Mouse (Mus musculus) neutrophil, adult 83 days (primary cell): ENCODE measurements around the gene Cox6b2. TPM values are rescaled to one million over a fixed set of nuclear protein-coding genes. Genes with fewer than 3 reads are reported as not detected.

Experiments
- total RNA-seq, 2 experiments: library from RNA; stranded (reverse); gene quantifications; one replicate each; pipeline ENCODE4 v1.2.4; 2023

Gene Cox6b2
- 10 to 100 TPM; 36.5 to 36.7 TPM for total RNA-seq

DNA sequence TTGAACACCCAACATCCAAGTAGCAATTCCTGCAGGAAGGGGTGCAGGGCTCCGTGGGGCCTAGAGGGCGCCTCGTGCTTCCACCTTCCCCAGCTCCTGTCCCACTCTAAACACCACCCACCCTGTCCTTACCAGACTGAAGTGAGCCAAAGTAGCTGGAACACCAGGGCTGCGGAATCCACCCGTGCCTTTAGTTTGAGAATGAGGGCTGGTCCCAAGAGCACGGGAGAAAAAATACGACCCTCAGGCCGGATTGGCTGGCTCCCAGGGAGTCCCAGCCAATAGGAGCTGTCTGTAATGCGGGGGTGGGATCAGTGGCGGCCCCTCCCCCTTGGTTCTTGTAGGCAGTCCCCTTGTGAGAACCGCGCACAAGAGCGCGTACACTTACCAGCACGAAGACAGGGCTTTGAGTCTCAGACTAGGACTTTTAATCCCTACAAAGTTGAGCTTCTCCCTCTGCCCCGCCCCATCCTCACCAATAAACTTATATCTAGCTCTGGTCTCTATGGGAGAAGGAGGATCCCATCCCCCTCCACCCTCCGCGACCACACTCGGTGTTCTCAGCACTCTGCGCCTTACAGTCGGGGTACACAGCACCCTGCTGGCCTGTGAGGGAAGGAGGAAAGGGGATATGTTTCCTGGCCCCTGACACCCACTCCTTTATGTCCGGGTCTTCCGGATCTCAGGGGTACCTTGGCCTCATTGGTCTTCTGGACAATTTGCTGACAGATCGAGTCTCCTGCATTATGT is at the start of gene Cox6b2:
Gene Cox6b2, minus strand, starts transcription at position 274 of the 750 bp plus-strand sequence.

GRCm38 (mm10) chr7:4792278-4793212 is 39.7 kb upstream of the Cox6b2 start, which contains the start of gene Rpl28:
Rpl28 (plus strand) TSS chr7:4792874.

DNA sequence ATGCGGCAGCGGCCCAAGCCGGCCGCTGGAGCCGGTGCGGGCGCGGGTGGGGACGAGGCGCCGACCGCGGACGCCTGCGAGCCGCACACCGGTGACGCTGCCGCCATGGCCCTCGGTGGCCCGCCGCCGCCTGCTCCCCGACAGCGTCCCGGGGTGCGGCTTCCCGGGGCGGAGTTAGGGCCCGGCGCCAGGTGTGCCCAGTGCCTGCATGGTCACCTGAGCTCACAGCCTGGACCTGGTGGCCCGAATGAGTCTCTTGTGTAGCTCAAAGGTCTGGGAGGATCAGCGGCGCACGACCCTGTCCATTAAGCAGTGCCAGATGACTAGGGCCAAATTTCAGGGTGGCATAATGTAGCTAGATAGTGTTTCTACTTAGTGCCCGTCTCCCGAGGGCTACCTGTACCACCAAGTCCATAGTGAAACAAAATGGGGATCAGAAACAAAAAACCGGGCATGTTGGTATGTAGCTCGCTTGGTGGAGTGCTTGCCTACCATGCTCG is 36.6 kb upstream of the Cox6b2 start, which contains the start of gene Tmem238:
Gene Tmem238, minus strand, starts transcription at position 221 of the 500 bp plus-strand sequence.

GRCm38 (mm10) chr7:4782759-4783158 is 29.9 kb upstream of the Cox6b2 start, which contains the start of the genes Il11 and Tmem190:
Il11 (minus strand) TSS chr7:4782859.
Tmem190 (plus strand) TSS chr7:4782937.

DNA sequence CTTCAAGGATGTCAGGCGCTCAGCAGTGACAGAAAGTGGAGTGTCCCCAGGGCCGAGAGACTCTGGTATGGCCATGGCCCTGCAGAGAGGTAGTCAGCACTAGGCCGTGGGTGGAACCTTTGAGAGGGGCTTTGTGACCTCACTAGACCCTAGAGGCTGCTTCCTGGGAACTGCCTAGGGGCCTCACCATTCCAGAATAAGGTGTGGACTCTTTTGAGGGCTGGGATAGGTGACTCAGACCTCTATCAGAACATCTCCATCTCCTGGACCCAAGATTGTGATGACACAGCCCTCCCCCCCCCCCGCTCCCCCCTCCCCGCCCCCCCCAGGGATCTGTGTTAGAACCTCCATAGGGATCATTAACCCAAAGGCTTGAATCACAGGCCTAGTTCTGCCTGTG is 18.3 kb upstream of the Cox6b2 start, which contains the start of gene Fam71e2:
Gene Fam71e2, minus strand, starts transcription at position 101 of the 400 bp plus-strand sequence.

GRCm38 (mm10) chr7:4739544-4740275 is 13.2 kb downstream of the Cox6b2 start, which contains the start of gene Kmt5c:
Kmt5c (plus strand) TSS chr7:4740115.

GRCm38 (mm10) chr7:4725169-4725568 is 27.7 kb downstream of the Cox6b2 start, which contains the start of gene Tmem150b:
Tmem150b (minus strand) TSS chr7:4725249.

Other genes with a start within 250 kb of the Cox6b2 start
- 10 to 100 TPM in 1 of 2 experiments, 1 to 10 TPM in 1; 9.0 to 15.0 TPM for gene Tnnt1, start 236.7 kb downstream of the Cox6b2 start, total RNA-seq
- gene Tnni3, start 228.9 kb downstream of the Cox6b2 start, total RNA-seq = 1 to 10 TPM in 1 of 2 experiments, under 1 TPM in 1; 0.39 to 1.7 TPM
- gene Dnaaf3, start 220.6 kb downstream of the Cox6b2 start, total RNA-seq = under 1 TPM; 0.50 to 0.77 TPM
- not detected for gene Syt5, start 205.6 kb downstream of the Cox6b2 start, total RNA-seq
- gene Ptprh, start 149.1 kb downstream of the Cox6b2 start, total RNA-seq = not detected
- 10 to 100 TPM; 22.9 to 23.5 TPM for gene Tmem86b, start 121.7 kb downstream of the Cox6b2 start, total RNA-seq
- 100 to 1,000 TPM; 149 to 155 TPM for gene Ppp6r1, start 94.1 kb downstream of the Cox6b2 start, total RNA-seq
- gene Hspbp1, start 68.0 kb downstream of the Cox6b2 start, total RNA-seq = 10 to 100 TPM; 15.7 to 22.2 TPM
- under 1 TPM in 1 of 2 experiments, not detected in 1; 0.28 TPM for gene Brsk1, start 62.5 kb downstream of the Cox6b2 start, total RNA-seq
- 10 to 100 TPM; 20.0 to 21.3 TPM for gene Tmem150b, start 27.8 kb downstream of the Cox6b2 start, total RNA-seq
- 100 to 1,000 TPM; 113 TPM for gene Kmt5c, start 13.0 kb downstream of the Cox6b2 start, total RNA-seq
- not detected for gene Fam71e2, start 18.2 kb upstream of the Cox6b2 start, total RNA-seq
- not detected for gene Il11, start 29.8 kb upstream of the Cox6b2 start, total RNA-seq
- gene Tmem190, start 29.8 kb upstream of the Cox6b2 start, total RNA-seq = not detected
- 1 to 10 TPM; 2.1 to 2.4 TPM for gene Tmem238, start 36.6 kb upstream of the Cox6b2 start, total RNA-seq
- gene Rpl28, start 39.8 kb upstream of the Cox6b2 start, total RNA-seq = 1,000 to 10,000 TPM in 1 of 2 experiments, 100 to 1,000 TPM in 1; 932 to 1,065 TPM
- 100 to 1,000 TPM; 229 to 230 TPM for gene Ube2s, start 59.5 kb upstream of the Cox6b2 start, total RNA-seq
- gene Shisa7, start 91.6 kb upstream of the Cox6b2 start, total RNA-seq = not detected
- 1 to 10 TPM; 4.5 to 7.4 TPM for gene Isoc2b, start 117.2 kb upstream of the Cox6b2 start, total RNA-seq
- gene Isoc2a, start 124.1 kb upstream of the Cox6b2 start, total RNA-seq = 1 to 10 TPM; 5.8 to 7.4 TPM
- not detected for gene Gm36210, start 153.4 kb upstream of the Cox6b2 start, total RNA-seq
- 10 to 100 TPM; 12.6 to 13.0 TPM for gene Zfp628, start 162.1 kb upstream of the Cox6b2 start, total RNA-seq
- gene Nat14, start 168.9 kb upstream of the Cox6b2 start, total RNA-seq = 1 to 10 TPM; 2.3 to 3.0 TPM
- gene Ssc5d, start 172.7 kb upstream of the Cox6b2 start, total RNA-seq = under 1 TPM; 0.07 to 0.42 TPM
- not detected for gene Sbk2, start 211.3 kb upstream of the Cox6b2 start, total RNA-seq
- not detected for gene Sbk3, start 218.1 kb upstream of the Cox6b2 start, total RNA-seq
- gene Zfp579, start 243.1 kb upstream of the Cox6b2 start, total RNA-seq = 1 to 10 TPM; 4.7 to 5.2 TPM